Mouse (Mus musculus) T-helper 17 cell (primary cell): ENCODE data around the gene Mlh3.

Source experiments
- in situ Hi-C, 2 experiments: fragments of 300-600 bp; cut with MboI, MseI; formaldehyde crosslinking; loops; 1 replicate in 1 of 2; 2 replicates in 1 of 2; pipeline ENCODE4 v1.15.1; 2025; ENCODE audit warnings: high pct_unique_total_duplicates in 2 of 2

Mlh3 gene

GRCm38 (mm10) chr12:85270319-85270718 is at the start of gene Mlh3:
Gene Mlh3 (minus strand): TSS chr12:85270599.
- in situ Hi-C loops = no loop called here

GRCm38 (mm10) chr12:85308651-85309050 is 38.3 kb upstream of the Mlh3 start:
- in situ Hi-C loops = loop anchor here in 1 of 2 experiments (25.0 kb wide), 1 partner anchor 1621 kb away; the partner anchor contains the start of gene Psen1

- in situ Hi-C loops = loop anchor here in 1 of 2 experiments (25.0 kb wide), 1 partner anchor 1618 kb away; the partner anchor contains the start of gene Psen1
These were observed 35.0 kb upstream of the Mlh3 start for GRCm38 (mm10) chr12:85305247-85305892.

GRCm38 (mm10) chr12:85304725-85305124 is 34.3 kb upstream of the Mlh3 start:
- in situ Hi-C loops = loop anchor here in 1 of 2 experiments (25.0 kb wide), 1 partner anchor 1617 kb away; the partner anchor contains the start of gene Psen1

- in situ Hi-C loops = loop anchor here in 1 of 2 experiments (25.0 kb wide), 1 partner anchor 1616 kb away; the partner anchor contains the start of gene Psen1
These were observed 32.9 kb upstream of the Mlh3 start for GRCm38 (mm10) chr12:85303256-85303655.

- in situ Hi-C loops = no loop called here
These were observed 28.4 kb upstream of the Mlh3 start for GRCm38 (mm10) chr12:85298835-85299180.

GRCm38 (mm10) chr12:85298127-85298834 is 27.9 kb upstream of the Mlh3 start:
- in situ Hi-C loops = no loop called here

GRCm38 (mm10) chr12:85297345-85297997 is 27.1 kb upstream of the Mlh3 start:
- in situ Hi-C loops = no loop called here

GRCm38 (mm10) chr12:85296915-85297314 is 26.5 kb upstream of the Mlh3 start:
- in situ Hi-C loops = no loop called here

- in situ Hi-C loops = no loop called here
These were observed 25.1 kb upstream of the Mlh3 start for GRCm38 (mm10) chr12:85295506-85295905.

- in situ Hi-C loops = no loop called here
These were observed 22.5 kb upstream of the Mlh3 start for GRCm38 (mm10) chr12:85292906-85293305.

GRCm38 (mm10) chr12:85292288-85292687 is 21.9 kb upstream of the Mlh3 start:
- in situ Hi-C loops = no loop called here

GRCm38 (mm10) chr12:85291541-85291940 is 21.1 kb upstream of the Mlh3 start:
- in situ Hi-C loops = no loop called here

- in situ Hi-C loops = no loop called here
These were observed 20.2 kb upstream of the Mlh3 start for GRCm38 (mm10) chr12:85290633-85291032.

- in situ Hi-C loops = loop anchor here (5.0 kb wide), 3 partner anchors 67 to 122 kb away; partner anchors contain the start of gene Pgf (in 1 of the 2)
These were observed 19.0 kb upstream of the Mlh3 start for GRCm38 (mm10) chr12:85289157-85290000.

GRCm38 (mm10) chr12:85288486-85289156 is 18.2 kb upstream of the Mlh3 start, which contains the start of gene Zc2hc1c:
Gene Zc2hc1c (plus strand): TSS chr12:85288591.
- in situ Hi-C loops = loop anchor here (5.0 kb wide), 3 partner anchors 66 to 121 kb away; partner anchors contain the start of gene Pgf (in 1 of the 2)

GRCm38 (mm10) chr12:85287809-85288485 is 17.5 kb upstream of the Mlh3 start, which contains the start of gene Acyp1:
Gene Acyp1 (minus strand): TSS chr12:85288438.
- in situ Hi-C loops = loop anchor here (5.0 kb wide), 3 partner anchors 66 to 121 kb away; partner anchors contain the start of gene Pgf (in 1 of the 2)

GRCm38 (mm10) chr12:85286941-85287340 is 16.5 kb upstream of the Mlh3 start:
- in situ Hi-C loops = loop anchor here (5.0 kb wide), 3 partner anchors 65 to 120 kb away; partner anchors contain the start of gene Pgf (in 1 of the 2)

GRCm38 (mm10) chr12:85284996-85285395 is 14.6 kb upstream of the Mlh3 start:
- in situ Hi-C loops = loop anchor here (5.0 kb wide), 3 partner anchors 63 to 118 kb away; partner anchors contain the start of gene Pgf (in 1 of the 2)
